Mouse (Mus musculus) right cerebral cortex, adult 18-20 months (tissue): ENCODE data around the gene A1cf.

Experiments
- DNase-seq: peaks from one replicate; pipeline ENCODE4 v3.0.0; 2022; ENCODE audit warnings: mixed read lengths

A1cf gene

DNA sequence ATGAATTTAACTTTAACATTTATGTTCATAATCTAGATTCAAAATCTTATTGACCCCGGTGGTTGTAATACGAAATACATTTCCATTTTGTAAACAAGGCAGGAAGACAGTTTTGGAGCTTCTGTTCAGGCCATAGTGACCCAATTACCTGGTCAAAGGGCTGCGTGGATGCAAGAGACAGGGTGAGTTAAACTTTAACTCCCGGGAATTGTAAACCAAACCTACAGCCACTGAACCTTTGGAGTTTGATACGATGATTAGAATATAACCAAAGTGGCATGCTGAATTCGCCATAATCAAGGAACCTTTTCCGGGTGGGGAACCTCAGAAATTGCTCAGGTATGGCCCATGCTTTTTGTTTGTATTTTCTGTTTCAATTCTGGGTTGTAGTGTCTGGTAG is at the start of gene A1cf:
A1cf (plus strand) TSS at position 244 of the 400 bp plus-strand sequence.
- DNase-seq: no peak

DNA sequence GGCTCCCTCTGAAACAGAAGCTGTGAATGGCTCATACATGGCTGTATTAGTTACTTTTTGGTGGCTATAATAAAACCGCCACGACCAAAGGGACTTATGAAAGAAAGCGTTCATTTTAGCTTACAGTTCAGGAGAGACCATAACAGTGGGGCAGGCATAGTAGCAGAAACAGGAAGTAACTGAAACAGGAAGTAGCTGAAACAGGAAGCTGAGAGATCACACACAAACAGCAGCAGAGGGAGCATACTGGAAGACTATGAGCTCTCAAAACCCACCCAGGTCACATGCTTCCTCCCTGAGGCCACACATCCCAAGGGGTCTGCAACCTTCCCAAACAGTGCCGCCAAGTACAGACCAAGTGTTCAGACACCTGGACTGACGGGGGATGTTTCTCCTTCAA is 34.3 kb upstream of the A1cf start:
- DNase-seq: no peak

DNA sequence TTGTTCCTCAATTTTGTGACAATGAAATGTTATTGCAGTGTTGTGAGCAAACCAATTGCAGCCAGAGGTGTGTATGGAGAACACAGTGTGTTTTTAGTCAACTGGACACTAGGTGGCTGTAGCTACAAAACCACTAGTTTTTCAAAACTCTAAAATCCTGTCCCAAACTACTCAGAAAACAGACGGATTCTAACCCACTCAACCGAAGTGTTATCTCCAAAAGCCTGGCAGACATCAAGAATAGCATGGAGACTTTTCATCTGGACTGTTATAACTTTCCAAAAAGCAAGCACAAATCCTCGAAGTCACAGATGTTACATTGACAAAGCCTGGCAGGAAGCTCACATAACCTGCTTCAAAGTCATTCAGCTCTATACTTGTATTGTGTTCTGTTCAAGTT is 6.7 kb upstream of the A1cf start:
- DNase-seq: peak; percentile 19

DNA sequence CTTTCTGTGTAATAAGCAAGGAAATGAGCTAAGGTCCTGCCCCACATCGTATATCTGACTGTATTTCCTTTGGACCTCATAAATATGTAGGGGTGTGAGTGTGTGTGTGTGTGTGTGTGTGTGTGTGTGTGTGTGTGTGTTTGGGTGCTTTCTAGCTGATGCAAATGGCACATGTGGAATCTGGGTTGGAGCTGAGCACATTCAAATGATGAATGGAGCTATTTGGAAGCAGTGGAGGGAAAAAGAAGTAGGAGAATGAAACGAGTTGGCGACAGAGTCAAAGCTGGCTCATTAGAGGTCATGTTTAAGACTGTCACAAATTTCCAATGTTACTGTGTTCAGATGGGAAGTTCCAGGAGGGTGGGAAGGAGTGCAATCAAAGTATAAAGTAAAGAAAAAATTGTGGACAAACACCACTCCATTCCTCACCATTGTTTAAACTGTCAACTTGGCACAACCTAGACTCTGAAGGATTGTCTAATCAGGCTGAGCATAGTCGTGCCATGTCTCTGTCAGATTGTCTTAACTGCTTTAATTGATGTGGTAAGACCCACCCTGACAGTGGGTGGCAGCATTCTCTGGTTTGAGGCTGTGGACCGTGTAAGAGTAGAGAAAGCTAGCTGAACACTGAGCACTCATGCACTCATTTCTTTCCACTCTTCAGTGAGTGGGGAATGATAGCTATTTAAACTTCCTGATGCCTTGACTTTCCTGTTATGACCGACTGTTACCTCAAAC is 5.9 kb upstream of the A1cf start:
- no peak for DNase-seq

DNA sequence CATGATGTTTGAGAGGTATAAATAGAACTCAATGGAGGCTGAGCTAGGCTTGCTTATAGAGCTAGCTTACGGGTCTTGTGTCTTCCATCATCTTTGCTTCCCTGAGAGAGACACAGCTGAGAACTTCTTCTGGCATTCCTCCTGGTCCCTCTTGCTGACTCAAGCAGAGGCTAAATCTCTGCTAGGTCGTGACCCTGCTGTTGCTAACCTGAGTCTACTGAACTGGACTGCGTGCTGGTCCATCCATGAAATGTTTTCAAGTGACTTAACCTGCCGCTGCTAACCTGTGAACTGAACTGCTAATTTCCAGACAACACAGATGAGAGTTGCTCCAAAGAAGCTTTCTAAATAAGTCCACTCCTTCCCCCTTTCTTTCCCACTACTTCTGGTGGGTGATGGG is 3.1 kb upstream of the A1cf start:
- no peak for DNase-seq

DNA sequence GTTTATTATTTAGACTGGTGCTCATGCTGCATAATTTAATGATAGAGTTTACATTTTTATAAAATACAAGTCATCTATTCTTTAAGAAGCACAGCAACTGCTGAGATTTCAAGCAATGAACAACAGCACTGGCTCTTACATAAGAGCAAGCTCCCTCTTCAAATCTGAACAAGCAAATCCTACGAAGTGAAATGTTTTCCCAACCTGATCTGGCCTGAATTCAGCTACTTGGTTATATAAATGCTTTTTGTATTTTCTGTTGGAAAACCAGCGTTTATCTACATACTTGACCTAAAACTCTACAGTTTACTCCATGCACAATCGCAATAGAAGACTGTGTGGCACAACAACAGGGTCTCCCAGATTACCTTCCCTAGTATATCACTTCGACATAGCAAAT is 488 bp upstream of the A1cf start:
- peak; percentile 4 for DNase-seq

DNA sequence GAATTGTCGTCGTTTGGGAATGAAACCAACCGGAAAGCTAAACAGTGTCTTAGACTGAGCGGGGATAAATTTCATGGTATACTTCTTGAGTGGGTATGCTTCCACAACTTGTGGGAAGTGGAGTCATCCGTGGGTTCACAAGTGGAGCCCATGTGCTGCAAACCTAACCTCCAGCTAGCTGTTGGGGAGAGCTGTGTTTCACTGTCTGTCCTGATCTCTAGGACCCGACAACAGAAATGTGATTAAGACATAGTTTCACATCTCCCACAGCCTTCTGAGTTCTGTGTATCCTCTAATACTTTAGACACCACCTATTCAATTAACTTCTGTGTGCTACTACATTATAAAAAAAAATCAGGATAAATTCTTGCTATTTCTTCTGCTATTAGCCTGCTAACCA is 407 bp downstream of the A1cf start:
- no peak for DNase-seq

DNA sequence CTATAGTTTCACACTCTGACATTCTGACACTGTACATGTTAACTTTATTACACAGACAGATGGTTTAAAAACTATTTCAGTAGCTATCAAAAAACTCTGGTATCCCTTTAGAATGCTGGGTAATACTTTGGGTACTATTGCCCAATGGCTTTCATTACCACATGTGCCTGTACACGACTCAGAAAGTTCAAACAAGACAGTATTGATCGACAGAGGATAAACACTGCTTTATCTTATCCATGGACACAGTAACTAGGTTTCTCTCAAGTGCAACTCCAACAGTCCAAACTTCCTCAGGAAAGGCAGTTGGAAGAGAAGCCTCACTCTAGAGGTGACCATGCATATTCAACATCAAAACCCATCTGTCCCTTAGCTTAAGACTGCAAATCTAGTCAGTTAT is 2.8 kb downstream of the A1cf start:
- DNase-seq: no peak

DNA sequence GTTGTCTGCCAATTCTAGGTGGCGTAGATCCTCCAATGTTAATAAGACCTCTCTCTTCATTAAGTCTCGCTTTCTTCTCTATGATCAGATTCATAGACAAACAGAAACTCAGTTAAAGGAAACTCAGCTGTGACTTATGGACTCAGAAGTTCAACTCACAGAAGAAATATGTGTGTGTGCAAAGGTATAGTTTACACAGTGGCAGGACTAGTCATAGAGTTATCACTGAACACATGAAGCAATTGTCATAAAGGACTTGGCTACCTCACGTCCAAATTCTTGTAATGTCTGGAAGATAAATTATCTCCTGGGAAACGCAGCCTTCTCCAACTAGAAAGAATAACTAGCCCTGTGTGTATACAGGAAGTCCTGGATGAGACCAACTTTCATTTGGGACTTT is 9.4 kb downstream of the A1cf start:
- DNase-seq: no peak

DNA sequence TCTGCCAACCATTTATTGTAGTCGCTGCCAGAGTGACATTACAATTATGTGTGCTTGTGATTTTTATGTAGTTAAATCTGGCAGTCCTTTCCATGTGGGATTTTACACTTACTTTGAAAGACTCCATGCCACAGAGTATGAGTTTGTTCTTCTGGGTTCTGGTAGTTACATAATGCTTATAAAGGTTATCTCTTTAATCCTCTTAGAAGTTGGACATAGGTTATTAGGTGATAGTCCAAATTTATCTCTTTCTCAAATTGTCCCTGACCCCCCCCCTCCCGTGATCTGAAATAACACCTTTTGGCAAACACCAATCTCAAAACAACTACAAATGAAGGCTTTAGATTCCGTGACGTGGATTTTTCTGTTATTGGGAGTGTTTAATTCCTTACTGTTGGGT is 16.0 kb downstream of the A1cf start:
- no peak for DNase-seq

DNA sequence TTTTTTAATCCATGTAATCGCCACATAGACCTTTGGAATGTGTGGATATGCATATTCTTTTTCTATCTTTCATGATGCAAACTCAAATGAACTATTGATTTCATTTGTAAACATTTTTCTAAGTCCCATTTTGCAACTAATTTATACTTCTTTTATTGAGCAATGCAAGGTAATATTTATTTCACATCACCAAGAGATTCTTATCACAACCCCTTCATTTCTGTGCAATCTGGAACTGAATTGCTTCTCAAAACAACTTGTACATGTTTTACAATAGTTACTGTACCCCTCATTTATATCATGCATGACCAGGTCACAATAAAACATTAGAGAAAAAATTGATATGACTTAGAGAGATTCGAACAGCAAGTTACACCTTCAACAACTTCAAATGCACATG is 18.7 kb downstream of the A1cf start:
- DNase-seq: no peak

DNA sequence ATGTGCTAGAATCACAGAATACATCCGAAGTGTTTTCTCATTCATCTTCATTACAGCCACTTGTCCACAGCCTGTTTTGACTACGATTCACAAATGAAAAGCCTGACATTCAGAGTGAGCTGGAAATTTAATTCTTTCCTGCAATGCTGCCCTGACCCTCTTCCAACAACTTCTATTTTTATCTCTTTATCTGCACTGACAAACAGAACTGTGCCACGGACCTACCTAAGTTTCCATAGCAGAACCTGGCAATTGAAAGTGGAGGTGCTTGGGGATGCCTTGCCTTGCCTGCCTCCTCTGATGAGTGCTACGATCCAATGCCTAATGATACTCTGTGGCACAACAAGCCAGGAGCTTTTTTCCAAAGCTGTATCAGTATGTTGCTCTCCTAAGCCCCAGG is 21.4 kb downstream of the A1cf start:
- DNase-seq: no peak

DNA sequence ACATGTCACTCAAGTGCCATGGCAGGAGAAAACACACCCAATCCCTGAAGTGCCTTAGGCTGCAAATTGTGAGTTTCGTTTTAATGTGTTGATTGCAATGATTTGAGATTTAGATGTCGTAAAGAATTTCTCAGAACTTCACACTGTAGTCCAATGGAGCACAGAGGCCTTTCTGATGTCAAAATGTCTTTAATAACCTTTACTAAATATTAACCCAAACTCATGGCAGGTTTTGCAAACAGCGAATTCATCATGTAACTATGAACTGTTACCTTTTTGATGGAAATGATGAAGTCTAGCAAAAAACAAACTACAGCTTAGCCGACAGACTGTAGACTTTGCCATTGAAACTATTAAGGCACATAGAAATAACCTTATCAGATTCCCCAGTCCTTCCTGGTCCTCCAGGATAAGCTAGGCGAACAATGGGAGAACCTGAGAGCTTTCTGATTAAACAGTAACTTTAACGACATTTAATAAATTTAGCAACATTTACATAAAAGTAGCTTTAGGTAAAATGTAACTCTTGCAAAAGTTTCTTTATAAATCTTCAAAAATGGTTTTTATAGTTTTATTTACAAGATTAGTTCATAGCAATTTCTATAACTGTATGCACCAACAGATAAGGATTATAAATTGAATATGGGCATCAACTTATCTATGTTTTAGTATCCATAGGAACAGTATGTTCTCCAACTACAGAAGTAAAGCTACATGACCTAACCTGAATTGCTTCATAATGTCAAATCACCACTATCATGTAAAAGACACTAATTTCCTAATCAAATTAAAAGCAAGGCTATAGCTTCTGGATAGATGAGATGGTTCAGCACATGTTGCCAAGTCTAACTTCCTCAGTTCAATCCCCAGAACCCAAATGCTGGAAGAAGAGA is 22.7 kb downstream of the A1cf start:
- DNase-seq: no peak

DNA sequence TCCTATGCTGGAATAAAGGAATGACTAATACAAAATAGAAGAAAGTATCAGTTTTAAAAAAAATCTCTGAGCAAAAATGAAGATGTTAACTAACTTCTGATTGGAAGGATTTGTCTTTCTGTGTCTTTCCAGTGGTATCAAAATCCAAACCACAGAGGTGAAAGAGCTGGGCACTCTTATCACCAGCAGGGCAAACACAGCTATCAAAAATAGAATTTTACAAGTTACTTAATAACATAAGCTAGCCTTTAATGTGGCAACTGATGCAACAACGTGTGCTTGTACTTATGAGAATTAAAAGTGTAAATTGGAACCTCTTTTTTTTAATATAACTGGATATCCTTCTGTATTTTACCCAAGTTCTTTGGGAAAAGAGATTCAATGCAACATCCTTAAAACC is 27.4 kb downstream of the A1cf start:
- no peak for DNase-seq

DNA sequence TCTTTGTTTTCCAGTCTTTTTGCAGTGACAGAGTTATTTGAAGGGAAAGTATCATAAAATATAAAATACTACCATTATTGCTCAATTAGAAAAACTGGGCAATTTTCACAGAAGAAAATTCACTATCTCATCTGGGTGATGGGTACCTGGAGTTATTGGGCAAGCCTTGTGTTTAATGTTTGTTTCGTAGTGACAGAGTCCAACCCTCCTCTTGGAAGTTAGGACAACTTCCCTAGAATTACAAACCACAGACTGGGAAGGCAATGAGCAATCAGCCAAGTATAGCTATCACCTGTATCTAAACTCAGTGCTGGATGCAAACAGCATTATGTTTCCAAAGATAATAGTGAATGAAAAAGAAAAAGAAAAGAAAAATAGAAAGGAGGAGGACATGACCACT is 28.1 kb downstream of the A1cf start:
- DNase-seq: no peak

DNA sequence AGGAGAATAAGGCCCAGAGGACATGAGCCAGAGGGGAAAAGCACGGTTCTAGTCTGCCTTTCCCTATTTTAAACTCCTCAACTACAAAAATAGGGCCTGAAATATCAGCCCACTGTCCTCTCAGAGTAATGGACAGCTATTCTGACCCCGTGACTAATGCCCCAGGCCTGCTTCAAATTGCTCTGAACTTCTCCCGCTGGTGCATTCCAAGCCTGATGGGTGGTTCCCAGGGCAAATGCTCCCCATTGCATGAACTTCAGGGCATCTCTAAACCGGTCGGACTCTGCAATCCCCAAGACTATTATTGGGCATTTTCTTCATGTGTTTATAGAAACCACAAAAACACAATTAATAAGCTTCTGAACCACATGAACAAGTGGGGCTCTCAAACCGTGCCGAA is 37.1 kb downstream of the A1cf start:
- DNase-seq: no peak

DNA sequence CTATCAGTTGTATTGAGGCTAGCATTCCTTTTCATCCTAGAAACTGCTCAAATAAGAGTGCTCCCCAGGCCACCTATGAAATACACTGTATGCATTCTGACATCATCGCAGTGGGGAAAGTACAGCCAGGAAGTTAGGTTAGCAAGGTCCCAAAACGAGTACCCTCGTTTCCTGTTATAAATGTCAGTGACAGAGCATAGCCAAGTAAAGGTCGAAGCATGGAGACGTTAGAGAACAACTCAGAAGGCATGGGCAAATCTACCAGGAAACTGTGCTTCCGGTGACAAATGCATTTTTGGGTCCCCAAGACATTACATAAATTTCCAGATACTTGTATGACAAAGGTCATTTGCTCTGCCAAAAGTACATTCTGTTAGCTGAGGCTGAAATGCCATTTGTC is 41.9 kb downstream of the A1cf start:
- no peak for DNase-seq

DNA sequence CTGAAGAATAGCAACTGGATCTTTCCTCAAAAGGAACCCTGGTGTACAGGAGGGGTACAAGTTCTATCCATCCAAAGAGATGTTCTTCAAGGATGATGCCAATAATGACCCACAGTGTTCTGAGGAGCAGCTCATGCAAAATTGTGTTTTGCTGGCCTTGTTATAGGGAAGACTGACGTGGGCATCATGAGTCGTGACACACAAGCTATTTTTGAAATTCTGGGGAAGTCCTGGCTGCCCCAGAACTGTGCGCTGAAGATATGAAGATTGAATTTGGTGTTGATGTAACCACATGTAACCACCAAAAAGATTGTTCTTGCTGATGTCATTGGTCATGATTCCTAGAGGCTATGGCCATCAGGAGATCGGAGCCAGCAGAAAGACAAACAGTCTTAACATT is 45.4 kb downstream of the A1cf start:
- DNase-seq: no peak

DNA sequence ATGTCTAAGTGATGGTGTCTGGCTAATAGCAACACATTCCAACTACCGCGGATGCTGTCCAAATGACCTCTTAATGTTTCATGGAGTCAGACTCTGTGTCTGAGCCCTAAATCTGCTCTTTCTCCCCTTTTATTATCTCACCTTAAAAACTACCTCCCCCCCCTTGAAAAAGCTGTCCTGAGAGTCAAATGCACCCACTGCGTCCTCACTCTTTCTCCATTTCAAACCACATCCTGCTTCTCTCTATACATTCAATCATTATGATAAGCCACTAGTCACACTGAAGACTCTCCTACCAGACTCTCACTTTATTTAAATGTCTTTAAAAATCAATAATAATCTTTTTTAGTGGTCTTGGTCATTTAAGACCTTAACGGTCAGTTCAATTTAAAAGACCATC is 51.8 kb downstream of the A1cf start:
- DNase-seq: no peak

DNA sequence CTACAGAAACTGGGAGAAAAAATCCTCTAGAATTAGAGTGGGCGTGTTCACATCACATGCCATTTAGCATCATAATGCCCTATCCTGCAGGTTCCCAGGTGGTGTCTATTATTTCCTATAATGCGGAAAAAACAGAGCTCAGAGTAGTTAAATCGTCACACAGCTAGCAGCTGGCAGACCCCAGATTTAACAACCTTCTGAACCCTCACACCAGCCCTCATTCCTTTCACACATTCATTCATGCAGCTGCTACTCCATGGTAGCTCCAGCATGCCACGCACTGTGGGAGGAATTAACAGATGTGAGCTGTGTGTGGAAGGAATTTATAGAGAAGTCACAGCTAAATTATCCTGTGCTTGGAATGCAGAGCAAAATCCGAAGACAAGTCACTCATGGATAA is 53.3 kb downstream of the A1cf start:
- DNase-seq: peak; percentile 18

DNA sequence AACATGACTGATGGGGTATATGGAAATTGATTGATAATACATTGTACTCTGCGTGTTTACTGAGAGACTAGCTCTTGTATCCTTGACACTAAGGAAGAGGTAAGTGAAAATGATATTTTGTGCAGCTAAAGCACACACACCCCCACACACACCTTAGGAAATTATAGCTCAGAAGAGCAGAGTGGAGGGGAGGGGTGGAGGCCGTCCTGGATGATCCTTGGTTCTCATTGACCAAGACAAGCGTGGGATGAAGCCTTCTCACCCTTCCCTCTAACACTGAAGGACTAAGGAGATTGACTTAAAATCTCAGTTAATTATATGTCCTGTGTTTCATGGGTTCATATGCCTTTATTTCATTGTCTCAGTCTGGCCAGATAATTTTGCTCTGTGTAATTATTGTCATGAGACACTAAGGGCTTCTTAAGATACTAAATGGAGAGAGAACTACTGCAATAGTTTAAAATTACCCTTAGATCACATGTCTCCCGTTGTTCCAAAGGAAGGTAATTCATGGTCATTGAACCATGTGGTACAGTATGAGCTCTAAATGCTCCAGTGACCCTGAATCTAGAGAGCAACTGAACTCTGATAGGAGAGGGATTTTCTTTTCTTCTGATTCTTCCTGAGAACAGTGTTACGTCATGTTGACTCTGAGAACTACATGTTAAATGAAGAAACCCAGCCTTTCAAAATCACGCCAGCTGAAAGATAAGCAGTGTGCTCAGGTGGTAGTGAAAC is 55.2 kb downstream of the A1cf start:
- DNase-seq: no peak

DNA sequence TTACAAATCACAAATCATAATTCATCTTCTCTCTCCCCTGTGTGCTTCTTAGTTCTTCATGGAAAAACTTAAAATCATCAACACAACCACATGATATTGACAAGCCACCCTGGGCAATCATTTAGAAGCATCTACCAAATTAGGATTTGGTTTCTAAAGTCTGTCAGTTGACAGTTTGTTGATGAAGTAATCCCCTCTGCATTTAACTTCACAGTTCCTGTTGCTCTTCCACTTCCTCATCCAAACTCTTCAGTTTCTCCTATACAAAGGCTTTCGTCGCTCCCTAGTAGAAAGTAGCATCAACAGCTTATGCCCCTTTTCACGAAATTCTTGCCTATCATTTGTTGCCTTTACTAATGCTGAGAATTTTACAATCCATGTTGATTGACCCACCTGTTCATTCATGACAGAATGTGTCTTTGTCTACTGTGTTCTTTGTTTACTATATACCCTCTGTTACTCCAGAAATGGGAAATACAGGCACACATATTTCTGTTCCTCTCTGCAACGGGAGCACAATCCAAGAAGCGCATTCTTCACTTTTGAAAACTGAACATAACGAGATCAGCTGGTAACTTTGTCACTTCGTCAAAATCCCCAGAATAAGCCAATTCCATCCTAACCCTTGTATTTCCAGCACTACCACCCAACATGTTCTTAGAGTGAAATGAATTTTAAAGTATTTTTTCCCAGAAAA is 82.4 kb downstream of the A1cf start:
- no peak for DNase-seq

DNA sequence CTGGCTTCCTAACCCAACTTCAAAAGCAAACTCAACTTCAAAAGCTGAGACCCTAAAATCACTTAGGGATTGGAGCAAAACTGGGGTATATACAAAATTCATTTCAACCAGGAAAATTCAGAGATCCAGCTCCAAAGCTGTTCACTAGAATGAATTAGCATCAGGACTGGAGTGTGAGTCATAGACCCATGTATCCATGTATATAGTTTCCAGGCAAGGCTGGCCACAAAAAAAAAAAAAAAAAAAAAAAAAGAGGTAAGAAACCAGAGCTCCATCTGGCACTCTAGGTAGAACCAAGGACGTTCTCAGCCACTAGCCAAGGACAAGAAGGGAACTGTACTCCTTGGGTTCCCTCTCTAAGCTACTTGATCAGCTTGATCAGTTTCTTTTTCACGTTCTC is 85.2 kb downstream of the A1cf start:
- no peak for DNase-seq
